ENCODE assay signal across 19 mouse cellular contexts in the genomic region with DNA sequence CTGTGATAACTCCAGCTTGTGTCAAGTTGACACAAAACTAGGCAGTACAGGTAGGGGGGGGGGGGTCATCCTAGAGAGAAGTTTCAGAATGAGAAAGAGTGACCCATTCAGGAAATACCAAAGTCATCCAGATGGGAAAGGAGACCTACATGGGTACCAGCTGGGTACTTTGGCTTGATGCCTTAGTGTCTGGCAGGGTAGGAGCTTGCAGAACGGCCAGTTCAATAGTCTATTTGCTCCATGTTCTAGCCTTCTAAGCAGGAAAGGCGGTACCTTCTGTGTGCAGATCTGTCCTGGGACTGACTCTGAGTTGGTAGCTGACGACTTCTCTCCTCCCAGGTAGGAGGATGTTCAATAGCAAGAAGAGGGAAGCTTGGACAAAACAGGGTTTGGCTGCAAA.
"Had no signal": no experiment of that assay in that cellular context is flagged by ENCODE, and none has a peak within 500 bp of the region (broad histone marks: within the 10 kb centered on the region; RNA-seq: fewer than 3 reads in every experiment).

No protein-coding gene starts in this region.

- ATAC-seq: liver, embryonic 12.5 days; midbrain, embryonic 13.5 days; midbrain, embryonic 16.5 days had no signal

- DNase-seq: kidney, adult 8-10 months; kidney, postnatal 10 days; kidney, postnatal 4 days; lung, adult 2 months; retina, postnatal 1 day; thymus, adult 18-20 months; thymus, postnatal 36 days had no signal

- H3K36me3 ChIP-seq: kidney, embryonic 15.5 days; limb, embryonic 12.5 days; liver, embryonic 15.5 days; neural tube, embryonic 13.5 days had no signal

- H3K27me3 ChIP-seq: kidney, embryonic 15.5 days; limb, embryonic 12.5 days; limb, embryonic 15.5 days; liver, embryonic 12.5 days; liver, embryonic 15.5 days; megakaryocyte, embryonic 14.5 days; midbrain, embryonic 13.5 days; neural tube, embryonic 13.5 days had no signal

- H3K9ac ChIP-seq: kidney, embryonic 15.5 days; limb, embryonic 12.5 days; limb, embryonic 15.5 days; liver, embryonic 12.5 days; liver, embryonic 15.5 days; midbrain, embryonic 13.5 days; neural tube, embryonic 13.5 days had no signal

- H3K9me3 ChIP-seq: kidney, embryonic 15.5 days; limb, embryonic 12.5 days; limb, embryonic 15.5 days; liver, embryonic 12.5 days; liver, embryonic 15.5 days; midbrain, embryonic 10.5 days; midbrain, embryonic 13.5 days; neural tube, embryonic 13.5 days had no signal

- H3K4me1 ChIP-seq: kidney, embryonic 15.5 days; limb, embryonic 12.5 days; limb, embryonic 15.5 days; liver, embryonic 12.5 days; midbrain, embryonic 13.5 days; neural tube, embryonic 13.5 days had no signal

- H3K4me3 ChIP-seq: kidney, embryonic 15.5 days; limb, embryonic 12.5 days; limb, embryonic 15.5 days; liver, embryonic 12.5 days; liver, embryonic 15.5 days; megakaryocyte, embryonic 14.5 days; midbrain, embryonic 10.5 days; midbrain, embryonic 13.5 days; myocyte; neural tube, embryonic 13.5 days had no signal

- H3K27ac ChIP-seq: kidney, embryonic 15.5 days; limb, embryonic 12.5 days; limb, embryonic 15.5 days; liver, embryonic 12.5 days; liver, embryonic 15.5 days; macrophage; midbrain, embryonic 10.5 days; midbrain, embryonic 13.5 days; neural tube, embryonic 13.5 days had no signal

- H3K4me2 ChIP-seq: kidney, embryonic 15.5 days; limb, embryonic 12.5 days; limb, embryonic 15.5 days; liver, embryonic 12.5 days; liver, embryonic 15.5 days; midbrain, embryonic 13.5 days; neural tube, embryonic 13.5 days had no signal
